Mouse (Mus musculus): ENCODE measurements around the gene Slc5a6. TPM values are rescaled to one million over a fixed set of nuclear protein-coding genes. Genes with fewer than 3 reads are reported as not detected.

Slc5a6 gene
- polyA plus RNA-seq (2012; rRNA removed) = 31.0 and 36.5 TPM in 2 replicates

DNA sequence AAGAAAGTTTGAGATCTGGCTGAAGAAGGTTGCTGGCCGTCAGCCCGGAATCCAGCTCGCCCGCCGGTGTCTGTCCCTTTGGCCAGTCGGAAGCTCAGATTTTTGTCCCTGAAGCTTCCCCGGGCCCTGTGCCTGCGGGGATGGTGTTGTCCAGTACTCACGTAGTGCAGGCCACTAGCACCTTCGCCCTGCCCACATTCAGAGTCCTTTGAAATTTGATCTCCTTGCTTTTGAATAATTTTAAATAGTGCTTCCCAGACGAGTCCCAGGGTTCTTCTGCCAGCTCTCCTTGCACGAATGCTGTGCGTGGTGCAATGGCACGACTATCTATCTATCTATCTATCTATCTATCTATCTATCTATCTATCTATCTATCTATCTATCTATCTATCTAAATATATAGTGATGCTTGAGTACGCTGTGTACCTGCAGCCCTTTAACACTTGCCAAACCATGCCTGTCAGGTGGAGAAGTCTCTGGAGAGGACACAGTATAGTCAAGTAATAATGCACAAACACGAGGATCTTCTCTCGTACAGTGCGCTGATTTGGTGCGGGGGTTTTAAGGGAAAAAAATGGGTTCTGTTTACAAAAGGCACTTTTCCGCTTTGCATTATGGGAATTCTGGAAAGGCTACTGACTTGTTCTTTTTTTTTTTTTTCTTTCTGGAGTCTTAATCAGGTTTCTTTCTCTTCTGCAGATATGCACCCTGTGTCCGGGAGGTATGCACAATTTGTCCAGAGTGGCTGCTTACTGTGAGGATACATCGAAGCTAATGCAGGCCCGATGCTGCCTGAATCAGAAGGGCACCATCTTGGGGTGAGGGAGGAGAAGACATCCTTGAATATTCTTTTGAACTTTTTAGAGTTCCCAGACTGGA is at the start of gene Slc5a6:
Slc5a6 (minus strand) TSS at position 162 of the 879 bp plus-strand sequence.

DNA sequence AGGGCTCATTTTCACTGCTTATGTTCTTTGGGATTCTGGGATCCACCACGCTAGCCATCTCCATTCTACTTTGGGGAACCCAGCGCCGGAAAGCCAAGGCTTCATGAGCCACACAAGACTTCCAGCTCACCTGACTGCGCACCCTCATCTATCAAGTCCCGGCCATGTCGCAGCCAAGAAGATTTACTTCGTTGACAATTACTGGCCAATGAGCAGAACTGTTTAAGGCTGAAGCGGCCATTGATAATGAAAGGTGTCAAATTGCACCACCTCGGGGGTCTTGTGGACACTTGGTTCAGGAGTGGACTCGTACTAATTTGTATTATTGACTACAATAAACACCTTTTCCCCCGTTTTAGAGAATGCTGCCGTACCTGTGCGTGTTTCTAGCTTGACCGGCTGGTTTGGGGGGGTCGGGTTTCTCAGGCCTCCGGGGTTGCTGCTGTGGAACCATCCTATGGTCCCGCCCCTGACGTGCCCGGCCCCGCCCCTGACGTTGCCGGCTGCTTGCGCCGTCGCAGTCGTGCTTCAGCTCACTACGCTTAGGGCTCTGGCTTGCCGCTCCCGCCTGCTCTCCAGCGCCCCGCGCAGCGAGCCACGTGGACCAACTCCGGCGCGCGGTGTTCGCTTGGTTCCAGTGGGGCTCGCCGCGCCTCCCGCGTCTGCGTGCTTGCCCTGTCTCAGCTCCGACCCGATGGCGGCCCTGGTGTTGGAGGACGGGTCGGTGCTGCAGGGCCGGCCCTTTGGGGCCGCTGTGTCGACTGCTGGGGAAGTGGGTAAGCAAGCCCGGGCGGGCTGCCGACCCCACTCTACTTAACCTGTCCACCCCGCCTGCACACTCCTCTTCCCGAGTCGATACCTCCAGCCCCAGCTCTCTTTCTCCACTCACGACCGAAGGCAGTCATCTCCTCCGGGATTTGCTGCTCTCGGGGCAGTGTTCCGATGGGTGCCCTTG is 5.8 kb upstream of the Slc5a6 start, which contains the start of gene Cad:
Cad (plus strand) TSS at position 520 of the 955 bp plus-strand sequence.

GRCm38 (mm10) chr5:31047848-31048762 is 619 bp downstream of the Slc5a6 start, which contains the start of gene Atraid:
Gene Atraid, plus strand, starts transcription at chr5:31048312.

Other genes starting within 250 kb of the Slc5a6 start
- 152 and 160 TPM in 2 replicates for gene Mapre3, start 234.3 kb downstream of the Slc5a6 start, polyA plus RNA-seq (2012; rRNA removed)
- 68.4 and 82.8 TPM in 2 replicates for gene Tmem214, start 180.9 kb downstream of the Slc5a6 start, polyA plus RNA-seq (2012; rRNA removed)
- 62.6 and 66.7 TPM in 2 replicates for gene Agbl5, start 160.2 kb downstream of the Slc5a6 start, polyA plus RNA-seq (2012; rRNA removed)
- gene Ost4, start 141.1 kb downstream of the Slc5a6 start, polyA plus RNA-seq (2012; rRNA removed) = 274 and 279 TPM in 2 replicates
- 19.9 and 63.3 TPM in 2 replicates for gene Emilin1, start 135.5 kb downstream of the Slc5a6 start, polyA plus RNA-seq (2012; rRNA removed)
- gene Khk, start 127.5 kb downstream of the Slc5a6 start, polyA plus RNA-seq (2012; rRNA removed) = 7.9 and 13.1 TPM in 2 replicates
- gene Cgref1, start 103.3 kb downstream of the Slc5a6 start, polyA plus RNA-seq (2012; rRNA removed) = 25.2 and 28.8 TPM in 2 replicates
- gene Preb, start 88.6 kb downstream of the Slc5a6 start, polyA plus RNA-seq (2012; rRNA removed) = 194 and 208 TPM in 2 replicates
- gene Tcf23, start 80.3 kb downstream of the Slc5a6 start, polyA plus RNA-seq (2012; rRNA removed) = not detected in 2 replicates
- 131 and 134 TPM in 2 replicates for gene Atraid, start 612 bp downstream of the Slc5a6 start, polyA plus RNA-seq (2012; rRNA removed)
- gene Cad, start 5.9 kb upstream of the Slc5a6 start, polyA plus RNA-seq (2012; rRNA removed) = 29.6 and 31.9 TPM in 2 replicates
- not detected in 2 replicates for gene Dnajc5g, start 57.4 kb upstream of the Slc5a6 start, polyA plus RNA-seq (2012; rRNA removed)
- gene Slc30a3, start 59.3 kb upstream of the Slc5a6 start, polyA plus RNA-seq (2012; rRNA removed) = 18.5 and 25.0 TPM in 2 replicates
- 1.5 TPM in 1 of 2 replicates, not detected in the other for gene Trim54, start 67.8 kb upstream of the Slc5a6 start, polyA plus RNA-seq (2012; rRNA removed)
- not detected in 2 replicates for gene Ucn, start 89.9 kb upstream of the Slc5a6 start, polyA plus RNA-seq (2012; rRNA removed)
- gene Mpv17, start 105.3 kb upstream of the Slc5a6 start, polyA plus RNA-seq (2012; rRNA removed) = 51.7 and 55.6 TPM in 2 replicates
- 3.4 TPM in 2 replicates for gene Gm29609, start 131.0 kb upstream of the Slc5a6 start, polyA plus RNA-seq (2012; rRNA removed)
- 99.8 and 100 TPM in 2 replicates for gene Gtf3c2, start 131.2 kb upstream of the Slc5a6 start, polyA plus RNA-seq (2012; rRNA removed)
- gene Snx17, start 144.3 kb upstream of the Slc5a6 start, polyA plus RNA-seq (2012; rRNA removed) = 91.1 and 98.2 TPM in 2 replicates
- 62.9 and 68.7 TPM in 2 replicates for gene Eif2b4, start 144.5 kb upstream of the Slc5a6 start, polyA plus RNA-seq (2012; rRNA removed)
- gene Zfp513, start 153.4 kb upstream of the Slc5a6 start, polyA plus RNA-seq (2012; rRNA removed) = 73.0 and 77.5 TPM in 2 replicates
- gene Ppm1g, start 171.8 kb upstream of the Slc5a6 start, polyA plus RNA-seq (2012; rRNA removed) = 172 and 190 TPM in 2 replicates
- gene Nrbp1, start 191.9 kb upstream of the Slc5a6 start, polyA plus RNA-seq (2012; rRNA removed) = 138 and 150 TPM in 2 replicates
- gene Gm9970, start 192.3 kb upstream of the Slc5a6 start, polyA plus RNA-seq (2012; rRNA removed) = 0.11 and 0.16 TPM in 2 replicates
- 5.7 and 9.3 TPM in 2 replicates for gene Krtcap3, start 202.8 kb upstream of the Slc5a6 start, polyA plus RNA-seq (2012; rRNA removed)
- 51.0 and 55.7 TPM in 2 replicates for gene Ift172, start 242.2 kb upstream of the Slc5a6 start, polyA plus RNA-seq (2012; rRNA removed)
- 136 and 156 TPM in 2 replicates for gene Fndc4, start 247.2 kb upstream of the Slc5a6 start, polyA plus RNA-seq (2012; rRNA removed)
- 0.33 and 0.55 TPM in 2 replicates for gene Gckr, start 248.5 kb upstream of the Slc5a6 start, polyA plus RNA-seq (2012; rRNA removed)